Mouse (Mus musculus) spleen, adult 2 months (tissue): ENCODE measurements around the gene Gm16253. TPM values are rescaled to one million over a fixed set of nuclear protein-coding genes. Genes with fewer than 3 reads are reported as not detected.
A peak's percentile ranks its signal among the peaks of the same experiment; 100 is the strongest.

Source experiments
- DNase-seq, 2 experiments: peaks; one replicate each; pipeline versions ENCODE4 v3.0.0 to v3.0.0-alpha.2; 2012 to 2021; ENCODE audit warnings: low spot score in 2 of 2, low read depth in 1 of 2
- H3K27ac ChIP-seq: fragments of 200-500 bp; 2 replicates; pipeline ENCODE4 v1.5.1; 2012; ENCODE audit warnings: low read length, inconsistent platforms; ENCODE audit not compliant: insufficient read depth
- H3K27me3 ChIP-seq: fragments of 200-500 bp; 2 replicates; pipeline ENCODE4 v1.6.1; 2012; ENCODE audit warnings: mild to moderate bottlenecking, moderate library complexity, low read length, inconsistent platforms; ENCODE audit not compliant: control insufficient read depth, insufficient read depth
- H3K36me3 ChIP-seq: fragments of 200-500 bp; 2 replicates; pipeline ENCODE4 v1.6.1; 2012; ENCODE audit warnings: mild to moderate bottlenecking, low read length, inconsistent platforms; ENCODE audit not compliant: control insufficient read depth, insufficient read depth
- H3K4me1 ChIP-seq: fragments of 200-500 bp; 2 replicates; pipeline ENCODE4 v1.6.1; 2011; ENCODE audit warnings: inconsistent platforms; ENCODE audit not compliant: control insufficient read depth, insufficient read depth, insufficient read length
- H3K4me3 ChIP-seq: fragments of 200-500 bp; 2 replicates; pipeline ENCODE4 v1.5.1; 2011; ENCODE audit warnings: mild to moderate bottlenecking, inconsistent platforms; ENCODE audit not compliant: insufficient read depth, insufficient read length; ENCODE audit errors: extremely low read depth
- CTCF ChIP-seq: fragments of 200-500 bp; IDR thresholded peaks from 2 replicates; pipeline ENCODE4 v1.5.1; 2011; ENCODE audit warnings: mild to moderate bottlenecking, inconsistent platforms; ENCODE audit not compliant: insufficient read depth, insufficient read length, insufficient replicate concordance; ENCODE audit errors: extremely low read depth
- POLR2A ChIP-seq: fragments of 200-500 bp; IDR thresholded peaks from 2 replicates; pipeline ENCODE4 v1.6.1; 2011; ENCODE audit warnings: low read depth, low read length, inconsistent platforms
- WGBS: fragments of 180-500 bp; shearing (Covaris S2); methylation state at CpG from one replicate; pipeline ENCODE4 v1.1.7; 2018; 5-methylcytosine and 5-hydroxymethylcytosine counted together
- polyA plus RNA-seq: library from polyadenylated mRNA; depleted of rRNA; stranded (reverse); fragments of >200 nt; gene quantifications from 2 replicates; pipeline ENCODE4 v1.2.3, GENCODE M21; 2012

Gene Gm16253
- polyA plus RNA-seq, 1 experiment = 0.18 TPM

DNA sequence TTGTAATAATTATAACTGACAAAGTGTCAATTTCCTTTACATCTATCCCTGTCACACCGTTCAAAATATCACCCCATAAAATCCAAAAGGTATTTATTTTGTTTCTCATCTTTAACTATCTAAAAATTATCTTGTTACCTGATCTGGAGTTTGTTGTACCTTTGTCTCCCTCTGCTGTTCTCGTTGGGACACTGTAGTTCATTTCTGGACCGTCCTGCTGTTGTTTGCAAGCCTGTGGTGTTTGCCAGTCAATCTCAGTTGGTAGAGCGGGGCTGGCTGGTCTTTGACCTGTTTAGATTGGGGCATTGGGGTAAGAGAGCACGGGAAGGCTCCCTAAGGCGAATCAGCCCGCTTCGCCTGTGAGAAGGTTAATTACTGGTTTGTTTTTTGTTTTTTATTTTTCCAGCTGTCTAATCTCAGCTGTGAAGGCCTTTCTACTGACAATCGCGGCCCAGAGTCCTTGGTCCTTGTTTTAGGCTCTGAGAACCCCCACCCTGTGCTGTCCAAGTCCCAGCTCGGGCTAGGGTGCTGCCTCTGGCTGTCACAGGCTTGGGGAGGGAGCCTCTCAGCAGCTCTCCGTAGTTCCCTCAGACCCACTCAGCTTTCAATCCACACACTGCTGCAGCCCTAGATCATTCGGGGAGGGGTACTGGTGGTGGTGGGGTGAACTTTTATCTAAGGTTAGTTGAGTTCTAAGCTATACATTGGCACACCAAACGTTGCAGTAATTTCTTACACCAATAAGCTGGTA lies 35.3 kb upstream of the Gm16253 start:
- WGBS = 56% methylated on average over 14 of the region's 14 CpGs
- no peaks in the 10 kb centered on the region for H3K27me3 ChIP-seq
- TF ChIP-seq CTCF = no peak
- H3K4me3 ChIP-seq = no peak overlapping the region
- H3K36me3 ChIP-seq = no peaks in the 10 kb centered on the region
- no peaks in the 10 kb centered on the region for H3K4me1 ChIP-seq
- no peak for DNase-seq
- no peak overlapping the region for H3K27ac ChIP-seq

GRCm38 (mm10) chr3:96542554-96542953 lies 34.2 kb upstream of the Gm16253 start:
- 92% methylated on average over 8 of the region's 8 CpGs for WGBS
- Histone ChIP-seq H3K4me3 (no peak overlapping the region), H3K27ac (no peak overlapping the region), H3K36me3 (no peaks in the 10 kb centered on the region), H3K4me1 (no peaks in the 10 kb centered on the region), H3K27me3 (no peaks in the 10 kb centered on the region)
- TF ChIP-seq POLR2A (no peak), CTCF (no peak)
- DNase-seq = no peak

GRCm38 (mm10) chr3:96543345-96543744 lies 33.4 kb upstream of the Gm16253 start:
- TF ChIP-seq POLR2A (no peak), CTCF (no peak)
- H3K36me3 ChIP-seq = no peaks in the 10 kb centered on the region
- H3K27ac ChIP-seq = no peak overlapping the region
- H3K4me3 ChIP-seq = no peak overlapping the region
- no peaks in the 10 kb centered on the region for H3K27me3 ChIP-seq
- WGBS = 89% methylated on average over 11 of the region's 11 CpGs
- DNase-seq = no peak
- no peaks in the 10 kb centered on the region for H3K4me1 ChIP-seq

- no peak overlapping the region for H3K4me3 ChIP-seq
- H3K27me3 ChIP-seq = no peaks in the 10 kb centered on the region
- no peak for TF ChIP-seq POLR2A
- TF ChIP-seq CTCF = peak; percentile 9; the same call in 1 of the 2 replicates
- 19% methylated on average over 1 of the region's 1 CpGs for WGBS
- no peak overlapping the region for H3K27ac ChIP-seq
- H3K36me3 ChIP-seq = no peaks in the 10 kb centered on the region
- no peak for DNase-seq
- H3K4me1 ChIP-seq = no peaks in the 10 kb centered on the region
Observed at GRCm38 (mm10) chr3:96545565-96545964, 31.2 kb upstream of the Gm16253 start.

DNA sequence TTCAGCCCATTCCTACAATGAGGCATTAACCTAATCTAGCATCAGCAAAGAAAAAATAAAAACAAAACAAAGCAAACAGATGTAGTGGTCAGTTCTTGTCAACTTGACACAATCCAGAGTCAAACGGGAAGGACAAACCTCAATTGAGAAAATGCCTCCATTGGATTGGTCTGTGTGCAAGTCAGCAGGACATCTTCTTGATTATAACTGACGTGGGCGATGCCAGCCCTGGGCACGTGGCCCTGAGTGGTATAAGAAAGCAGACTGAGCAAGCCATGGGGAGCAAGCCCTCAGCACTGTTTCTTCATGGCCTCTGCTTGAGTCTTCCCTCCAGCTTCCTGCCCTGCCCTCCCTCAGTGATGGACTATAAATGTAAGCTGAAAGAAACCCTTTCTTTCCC lies 29.9 kb upstream of the Gm16253 start:
- 61% methylated on average over 4 of the region's 4 CpGs for WGBS
- TF ChIP-seq CTCF (no peak), POLR2A (no peak)
- no peak for DNase-seq
- H3K4me3 ChIP-seq = no peak overlapping the region
- no peak overlapping the region for H3K27ac ChIP-seq
- H3K27me3 ChIP-seq = no peaks in the 10 kb centered on the region
- H3K36me3 ChIP-seq = no peaks in the 10 kb centered on the region
- H3K4me1 ChIP-seq = peaks cover 5% of the 10 kb centered on the region; the same call in 1 of the 2 replicates

GRCm38 (mm10) chr3:96547389-96547960 lies 29.3 kb upstream of the Gm16253 start:
- DNase-seq = peak in 1 of 2 experiments; percentile 80
- peaks cover 6% of the 10 kb centered on the region; the same call in 1 of the 2 replicates for H3K4me1 ChIP-seq
- WGBS = 13% methylated on average over 14 of the region's 14 CpGs
- H3K36me3 ChIP-seq = no peaks in the 10 kb centered on the region
- H3K27ac ChIP-seq = no peak overlapping the region
- H3K27me3 ChIP-seq = no peaks in the 10 kb centered on the region
- no peak for TF ChIP-seq POLR2A
- peak; percentile 72; the same call in 1 of the 2 replicates for TF ChIP-seq CTCF
- no peak overlapping the region for H3K4me3 ChIP-seq

GRCm38 (mm10) chr3:96548824-96549223 lies 28.0 kb upstream of the Gm16253 start:
- WGBS = 89% methylated on average over 7 of the region's 7 CpGs

More at GRCm38 (mm10) chr3:96548824-96549223, 28.0 kb upstream of the Gm16253 start:
- Histone ChIP-seq H3K27ac (no peak overlapping the region), H3K36me3 (no peaks in the 10 kb centered on the region), H3K4me3 (no peak overlapping the region), H3K4me1 (peaks cover 6% of the 10 kb centered on the region; the same call in 1 of the 2 replicates), H3K27me3 (no peaks in the 10 kb centered on the region)
- no peak for TF ChIP-seq POLR2A
- no peak for DNase-seq
